Mouse (Mus musculus) cerebellum, adult 2 months (tissue): ENCODE results near the gene Zfp385c. TPM values are rescaled to one million over a fixed set of nuclear protein-coding genes. Genes with fewer than 3 reads are reported as not detected.
A peak's percentile ranks its signal among the peaks of the same experiment; 100 is the strongest.

Source experiments
- DNase-seq, 2 experiments: peaks; one replicate each; pipeline ENCODE4 v3.0.0; 2021
- H3K27ac ChIP-seq: fragments of 200-500 bp; 2 replicates; pipeline ENCODE4 v1.5.1; 2012; ENCODE audit warnings: low read length, control low read depth, inconsistent platforms; ENCODE audit not compliant: insufficient read depth
- H3K27me3 ChIP-seq: fragments of 200-500 bp; 2 replicates; pipeline ENCODE4 v1.6.1; 2012; ENCODE audit warnings: inconsistent platforms, mild to moderate bottlenecking, low read length, moderate library complexity; ENCODE audit not compliant: control insufficient read depth, insufficient read depth
- H3K4me1 ChIP-seq: fragments of 200-500 bp; 2 replicates; pipeline ENCODE4 v1.6.1; 2011; ENCODE audit warnings: low read length; ENCODE audit not compliant: control insufficient read depth, insufficient read depth
- H3K4me3 ChIP-seq: fragments of 200-500 bp; replicated peaks from 2 replicates; pipeline ENCODE3; 2011; ENCODE audit warnings: mild to moderate bottlenecking, low read depth, low read length, control low read depth; ENCODE audit not compliant: insufficient read depth
- CTCF ChIP-seq: fragments of 200-500 bp; IDR thresholded peaks from 2 replicates; pipeline ENCODE4 v1.5.1; 2011; ENCODE audit warnings: low read depth, mild to moderate bottlenecking, control low read depth, low read length, moderate library complexity, borderline replicate concordance; ENCODE audit not compliant: insufficient read depth
- POLR2A ChIP-seq: fragments of 200-500 bp; IDR thresholded peaks from 2 replicates; pipeline ENCODE4 v1.6.1; 2011; ENCODE audit warnings: low read length, control low read depth, borderline replicate concordance; ENCODE audit not compliant: insufficient read depth
- WGBS: fragments of 180-500 bp; shearing (Covaris S2); methylation state at CpG from one replicate; pipeline ENCODE4 v1.1.7; 2018; 5-methylcytosine and 5-hydroxymethylcytosine counted together
- polyA plus RNA-seq: library from polyadenylated mRNA; depleted of rRNA; stranded (reverse); fragments of >200 nt; gene quantifications from 2 replicates; pipeline ENCODE4 v1.2.3, GENCODE M21; 2012; rRNA removed

Zfp385c gene
- polyA plus RNA-seq, 1 experiment = 56.5 TPM

GRCm38 (mm10) chr11:100577852-100578599 lies 114.2 kb downstream of the Zfp385c start:
- TF ChIP-seq POLR2A (no peak), CTCF (no peak)
- peak in 1 of 2 experiments; percentile 39 for DNase-seq
- peak overlapping the region; percentile 29 for H3K4me3 ChIP-seq
- WGBS = 56% methylated on average over 8 of the region's 8 CpGs
- H3K4me1 ChIP-seq = peaks cover 4% of the 10 kb centered on the region; the same call in 1 of the 2 replicates
- no peaks in the 10 kb centered on the region for H3K27me3 ChIP-seq
- peak overlapping the region; percentile 2; the same call in 1 of the 2 replicates for H3K27ac ChIP-seq

Other genes with a start within 250 kb of the Zfp385c start
- 16.1 and 19.1 TPM in 2 replicates for gene Klhl11, start 219.7 kb downstream of the Zfp385c start, polyA plus RNA-seq
- 155 and 156 TPM in 2 replicates for gene Acly, start 164.5 kb downstream of the Zfp385c start, polyA plus RNA-seq
- 0.86 and 0.92 TPM in 2 replicates for gene Ttc25, start 146.8 kb downstream of the Zfp385c start, polyA plus RNA-seq
- 547 and 616 TPM in 2 replicates for gene Cnp, start 117.6 kb downstream of the Zfp385c start, polyA plus RNA-seq
- 27.5 and 27.6 TPM in 2 replicates for gene Nkiras2, start 73.2 kb downstream of the Zfp385c start, polyA plus RNA-seq
- 157 and 177 TPM in 2 replicates for gene Dnajc7, start 72.3 kb downstream of the Zfp385c start, polyA plus RNA-seq
- gene Dhx58, start 11.8 kb upstream of the Zfp385c start, polyA plus RNA-seq = 3.6 and 5.1 TPM in 2 replicates
- 55.2 and 56.4 TPM in 2 replicates for gene Kat2a, start 20.0 kb upstream of the Zfp385c start, polyA plus RNA-seq
- gene Hspb9, start 21.4 kb upstream of the Zfp385c start, polyA plus RNA-seq = not detected in 2 replicates
- gene Rab5c, start 45.8 kb upstream of the Zfp385c start, polyA plus RNA-seq = 186 and 187 TPM in 2 replicates
- gene Kcnh4, start 67.5 kb upstream of the Zfp385c start, polyA plus RNA-seq = 0.38 and 0.49 TPM in 2 replicates
- gene Hcrt, start 70.5 kb upstream of the Zfp385c start, polyA plus RNA-seq = 0.22 TPM in 1 of 2 replicates, not detected in the other
- gene Ghdc, start 78.5 kb upstream of the Zfp385c start, polyA plus RNA-seq = 8.9 and 11.6 TPM in 2 replicates
- gene Stat5b, start 158.3 kb upstream of the Zfp385c start, polyA plus RNA-seq = 33.6 and 37.5 TPM in 2 replicates
- gene Stat5a, start 166.9 kb upstream of the Zfp385c start, polyA plus RNA-seq = 3.0 and 4.0 TPM in 2 replicates
- 45.0 and 47.5 TPM in 2 replicates for gene Stat3, start 247.1 kb upstream of the Zfp385c start, polyA plus RNA-seq